Mouse (Mus musculus): ENCODE results near the gene Ifngr1. TPM values are rescaled to one million over a fixed set of nuclear protein-coding genes. Genes with fewer than 3 reads are reported as not detected.

The Ifngr1 gene
- polyA plus RNA-seq, 1 experiment from 2014 or later, result 23.1 TPM

- Histone ChIP-seq H3K36me3 (0 out of 2 replicates have a peak, but pooled peaks cover 5% of the 10 kb centered on the region), H3K9me3 (no peaks in the 10 kb centered on the region), H3K9ac (no peak overlapping the region), H3K4me2 (no peak overlapping the region), H3K27ac (replicated peaks) (no peak overlapping the region), H3K4me1 (replicated peaks) (no peaks in the 10 kb centered on the region), H3K27me3 (no peaks in the 10 kb centered on the region), H3K4me3 (no peak overlapping the region)
- no peak for ATAC-seq (ENCODE audit: low FRiP score, low read depth)
- WGBS, result 72% methylated on average over 7 of the region's 7 CpGs
Observed at GRCm38 (mm10) chr10:19613111-19613753, 21.5 kb downstream of the Ifngr1 start.

- H3K4me1 ChIP-seq (replicated peaks), result no peaks in the 10 kb centered on the region
- no peaks in the 10 kb centered on the region for H3K36me3 ChIP-seq
- ATAC-seq (ENCODE audit: low FRiP score, low read depth), result no peak
- no peak overlapping the region for H3K27ac ChIP-seq (replicated peaks)
- no peaks in the 10 kb centered on the region for H3K27me3 ChIP-seq
- no peak overlapping the region for H3K4me3 ChIP-seq
- no peak overlapping the region for H3K9ac ChIP-seq
- 54% methylated on average over 5 of the region's 5 CpGs for WGBS
- no peaks in the 10 kb centered on the region for H3K9me3 ChIP-seq
- H3K4me2 ChIP-seq, result no peak overlapping the region
Observed at GRCm38 (mm10) chr10:19619736-19620135, 28.0 kb downstream of the Ifngr1 start.

- Histone ChIP-seq H3K9ac (no peak within 1 kb of the TSS), H3K4me2 (no peak within 1 kb of the TSS), H3K4me3 (no peak within 1 kb of the TSS), H3K27ac (replicated peaks) (no peak within 1 kb of the TSS), H3K4me1 (replicated peaks) (no peaks in the 10 kb centered on the region), H3K36me3 (no peaks in the 10 kb centered on the region), H3K9me3 (no peaks in the 10 kb centered on the region), H3K27me3 (no peaks in the 10 kb centered on the region)
- 96% methylated on average over 2 of the region's 2 CpGs for WGBS
- ATAC-seq (ENCODE audit: low FRiP score, low read depth), result no peak
Observed at GRCm38 (mm10) chr10:19621408-19622048, 29.8 kb downstream of the Ifngr1 start, which contains the start of gene Il22ra2. Gene Il22ra2, plus strand, starts transcription at chr10:19621998.

GRCm38 (mm10) chr10:19624617-19625016 lies 32.9 kb downstream of the Ifngr1 start:
- H3K27me3 ChIP-seq, result no peaks in the 10 kb centered on the region
- WGBS, result 100% methylated on average over 1 of the region's 1 CpGs

GRCm38 (mm10) chr10:19627342-19627741 lies 35.6 kb downstream of the Ifngr1 start:
- 96% methylated on average over 2 of the region's 2 CpGs for WGBS
- no peak for ATAC-seq (ENCODE audit: low FRiP score, low read depth)
- H3K4me2 ChIP-seq, result no peak overlapping the region
- no peaks in the 10 kb centered on the region for H3K36me3 ChIP-seq
- H3K9ac ChIP-seq, result no peak overlapping the region
- H3K4me1 ChIP-seq (replicated peaks), result no peaks in the 10 kb centered on the region
- no peak overlapping the region for H3K4me3 ChIP-seq
- H3K9me3 ChIP-seq, result no peaks in the 10 kb centered on the region
- no peak overlapping the region for H3K27ac ChIP-seq (replicated peaks)
- no peaks in the 10 kb centered on the region for H3K27me3 ChIP-seq

More at GRCm38 (mm10) chr10:19624617-19625016, 32.9 kb downstream of the Ifngr1 start:
- no peak for ATAC-seq (ENCODE audit: low FRiP score, low read depth)
- Histone ChIP-seq H3K36me3 (no peaks in the 10 kb centered on the region), H3K27ac (replicated peaks) (no peak overlapping the region), H3K4me3 (no peak overlapping the region), H3K4me2 (no peak overlapping the region), H3K4me1 (replicated peaks) (no peaks in the 10 kb centered on the region), H3K9me3 (no peaks in the 10 kb centered on the region), H3K9ac (no peak overlapping the region)

GRCm38 (mm10) chr10:19627748-19628147 lies 36.0 kb downstream of the Ifngr1 start:
- Histone ChIP-seq H3K9ac (no peak overlapping the region), H3K27me3 (no peaks in the 10 kb centered on the region), H3K4me1 (replicated peaks) (no peaks in the 10 kb centered on the region), H3K36me3 (no peaks in the 10 kb centered on the region), H3K9me3 (no peaks in the 10 kb centered on the region), H3K27ac (replicated peaks) (no peak overlapping the region), H3K4me2 (no peak overlapping the region), H3K4me3 (no peak overlapping the region)
- 83% methylated on average over 4 of the region's 4 CpGs for WGBS
- ATAC-seq (ENCODE audit: low FRiP score, low read depth), result no peak

GRCm38 (mm10) chr10:19631616-19632195 lies 40.0 kb downstream of the Ifngr1 start:
- Histone ChIP-seq H3K4me3 (no peak overlapping the region), H3K9ac (no peak overlapping the region)
- ATAC-seq (ENCODE audit: low FRiP score, low read depth), result no peak

GRCm38 (mm10) chr10:19638851-19639250 lies 47.1 kb downstream of the Ifngr1 start:
- Histone ChIP-seq H3K27ac (replicated peaks) (no peak overlapping the region), H3K9ac (no peak overlapping the region), H3K9me3 (no peaks in the 10 kb centered on the region), H3K27me3 (no peaks in the 10 kb centered on the region), H3K36me3 (no peaks in the 10 kb centered on the region), H3K4me1 (replicated peaks) (no peaks in the 10 kb centered on the region), H3K4me3 (no peak overlapping the region), H3K4me2 (no peak overlapping the region)
- WGBS, result 94% methylated on average over 5 of the region's 5 CpGs
- ATAC-seq (ENCODE audit: low FRiP score, low read depth), result no peak

More at GRCm38 (mm10) chr10:19631616-19632195, 40.0 kb downstream of the Ifngr1 start:
- Histone ChIP-seq H3K27ac (replicated peaks) (no peak overlapping the region), H3K9me3 (no peaks in the 10 kb centered on the region), H3K4me1 (replicated peaks) (no peaks in the 10 kb centered on the region), H3K4me2 (no peak overlapping the region), H3K36me3 (no peaks in the 10 kb centered on the region), H3K27me3 (no peaks in the 10 kb centered on the region)
- whole genome bisulfite sequencing, result 80% methylated on average over 13 of the region's 13 CpGs

GRCm38 (mm10) chr10:19639630-19640029 lies 47.9 kb downstream of the Ifngr1 start:
- WGBS, result 97% methylated on average over 1 of the region's 1 CpGs
- no peak for ATAC-seq (ENCODE audit: low FRiP score, low read depth)
- no peak overlapping the region for H3K9ac ChIP-seq
- no peaks in the 10 kb centered on the region for H3K36me3 ChIP-seq
- H3K4me2 ChIP-seq, result no peak overlapping the region
- H3K27ac ChIP-seq (replicated peaks), result no peak overlapping the region
- H3K27me3 ChIP-seq, result no peaks in the 10 kb centered on the region
- no peak overlapping the region for H3K4me3 ChIP-seq
- H3K4me1 ChIP-seq (replicated peaks), result no peaks in the 10 kb centered on the region
- H3K9me3 ChIP-seq, result no peaks in the 10 kb centered on the region

GRCm38 (mm10) chr10:19645119-19645518 lies 53.4 kb downstream of the Ifngr1 start:
- H3K27me3 ChIP-seq, result no peaks in the 10 kb centered on the region
- 91% methylated on average over 2 of the region's 2 CpGs for WGBS
- H3K36me3 ChIP-seq, result no peaks in the 10 kb centered on the region
- no peak overlapping the region for H3K4me3 ChIP-seq
- H3K9me3 ChIP-seq, result no peaks in the 10 kb centered on the region
- no peak overlapping the region for H3K27ac ChIP-seq (replicated peaks)
- H3K4me2 ChIP-seq, result no peak overlapping the region
- no peaks in the 10 kb centered on the region for H3K4me1 ChIP-seq (replicated peaks)
- no peak for ATAC-seq (ENCODE audit: low FRiP score, low read depth)
- no peak overlapping the region for H3K9ac ChIP-seq

GRCm38 (mm10) chr10:19657426-19657825 lies 65.7 kb downstream of the Ifngr1 start:
- H3K27ac ChIP-seq (replicated peaks), result no peak overlapping the region
- no peak overlapping the region for H3K9ac ChIP-seq
- H3K36me3 ChIP-seq, result no peaks in the 10 kb centered on the region
- no peaks in the 10 kb centered on the region for H3K27me3 ChIP-seq
- 82% methylated on average over 9 of the region's 9 CpGs for WGBS
- no peaks in the 10 kb centered on the region for H3K9me3 ChIP-seq
- no peaks in the 10 kb centered on the region for H3K4me1 ChIP-seq (replicated peaks)
- no peak overlapping the region for H3K4me3 ChIP-seq
- H3K4me2 ChIP-seq, result no peak overlapping the region
- ATAC-seq (ENCODE audit: low FRiP score, low read depth), result no peak

Data from hindbrain, embryonic 15.5 days (tissue).